Mouse (Mus musculus): ENCODE results near the gene Ndufs2. TPM values are rescaled to one million over a fixed set of nuclear protein-coding genes. Genes with fewer than 3 reads are reported as not detected.

Gene Ndufs2
- total and polyA plus RNA-seq, 2 experiments from 2014 or later, result 221 to 230 TPM

GRCm38 (mm10) chr1:171280250-171280915 is 29.2 kb upstream of the Ndufs2 start:
- DNase-seq (ENCODE audit: low spot score), result no peak
- Histone ChIP-seq H3K9ac (replicated peaks; ENCODE audit: low read length, poor library complexity, severe bottlenecking) (peak overlapping the region; percentile 63), H3K4me2 (ENCODE audit: low read depth, low read length, poor library complexity, severe bottlenecking) (peak overlapping the region; percentile 88), H3K27ac (ENCODE audit: low read depth, low read length) (no peak overlapping the region), H3K36me3 (ENCODE audit: insufficient read depth, low read length) (peaks cover 51% of the 10 kb centered on the region), H3K27me3 (ENCODE audit: insufficient read depth, low read length) (no peaks in the 10 kb centered on the region), H3K9me3 (ENCODE audit: low read length) (no peaks in the 10 kb centered on the region), H3K4me3 (ENCODE audit: low read depth, low read length) (peak overlapping the region; percentile 60), H3K4me1 (ENCODE audit: insufficient read depth, low read length) (peaks cover 3% of the 10 kb centered on the region)
- no peak for TF ChIP-seq CTCF (IDR thresholded peaks at IDR 0.05)
- WGBS, result 1% methylated on average over 25 of the region's 25 CpGs
- ATAC-seq (ENCODE audit: low FRiP score), result peak; percentile 29; the same call in 1 of the 2 replicates

DNA sequence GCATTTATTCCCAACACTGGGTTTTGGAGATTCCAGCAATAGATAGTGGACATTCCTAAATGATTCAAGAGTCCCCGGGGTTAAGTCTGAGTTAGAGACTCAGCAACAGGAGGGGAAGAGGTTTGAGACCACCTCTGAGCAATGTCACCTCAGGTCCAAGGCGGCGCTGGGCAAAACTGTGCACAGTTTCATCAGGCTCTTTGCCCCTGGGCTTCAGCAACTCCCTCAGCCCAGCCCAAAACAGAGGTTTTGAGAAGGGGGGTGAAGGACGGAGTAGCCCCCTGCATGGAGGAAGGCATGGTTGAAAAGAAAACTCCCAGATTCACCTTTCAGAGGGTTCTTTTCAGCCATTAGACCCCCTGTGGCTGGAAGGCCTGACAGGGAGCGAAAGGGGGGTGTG is 28.5 kb upstream of the Ndufs2 start:
- Histone ChIP-seq H3K9ac (replicated peaks; ENCODE audit: low read length, poor library complexity, severe bottlenecking) (peak overlapping the region; percentile 63), H3K4me1 (ENCODE audit: insufficient read depth, low read length) (peaks cover 3% of the 10 kb centered on the region; the same call in 1 of the 2 replicates), H3K27me3 (ENCODE audit: insufficient read depth, low read length) (no peaks in the 10 kb centered on the region), H3K9me3 (ENCODE audit: low read length) (no peaks in the 10 kb centered on the region), H3K4me2 (ENCODE audit: low read depth, low read length, poor library complexity, severe bottlenecking) (peak overlapping the region; percentile 88), H3K27ac (ENCODE audit: low read depth, low read length) (no peak overlapping the region), H3K36me3 (ENCODE audit: insufficient read depth, low read length) (peaks cover 50% of the 10 kb centered on the region), H3K4me3 (ENCODE audit: low read depth, low read length) (peak overlapping the region; percentile 60; the same call in 1 of the 2 replicates)
- DNase-seq (ENCODE audit: low spot score) (no peak), ATAC-seq (ENCODE audit: low FRiP score) (no peak)
- TF ChIP-seq CTCF (IDR thresholded peaks at IDR 0.05), result no peak
- WGBS, result 66% methylated on average over 5 of the region's 5 CpGs

GRCm38 (mm10) chr1:171279012-171279705 is 28.0 kb upstream of the Ndufs2 start:
- Histone ChIP-seq H3K27ac (ENCODE audit: low read depth, low read length) (no peak overlapping the region), H3K4me1 (ENCODE audit: insufficient read depth, low read length) (peaks cover 3% of the 10 kb centered on the region; the same call in 1 of the 2 replicates), H3K9ac (replicated peaks; ENCODE audit: low read length, poor library complexity, severe bottlenecking) (no peak overlapping the region), H3K36me3 (ENCODE audit: insufficient read depth, low read length) (peaks cover 51% of the 10 kb centered on the region), H3K27me3 (ENCODE audit: insufficient read depth, low read length) (no peaks in the 10 kb centered on the region), H3K9me3 (ENCODE audit: low read length) (no peaks in the 10 kb centered on the region), H3K4me3 (ENCODE audit: low read depth, low read length) (no peak overlapping the region), H3K4me2 (ENCODE audit: low read depth, low read length, poor library complexity, severe bottlenecking) (no peak overlapping the region)
- no peak for ATAC-seq (ENCODE audit: low FRiP score)
- WGBS, result 88% methylated on average over 14 of the region's 14 CpGs
- no peak for DNase-seq (ENCODE audit: low spot score)
- no peak for TF ChIP-seq CTCF (IDR thresholded peaks at IDR 0.05)

GRCm38 (mm10) chr1:171278436-171278835 is 27.2 kb upstream of the Ndufs2 start:
- no peak overlapping the region for H3K9ac ChIP-seq (replicated peaks; ENCODE audit: low read length, poor library complexity, severe bottlenecking)
- TF ChIP-seq CTCF (IDR thresholded peaks at IDR 0.05), result no peak
- H3K4me2 ChIP-seq (ENCODE audit: low read depth, low read length, poor library complexity, severe bottlenecking), result no peak overlapping the region
- no peak for DNase-seq (ENCODE audit: low spot score)
- no peaks in the 10 kb centered on the region for H3K9me3 ChIP-seq (ENCODE audit: low read length)
- H3K4me1 ChIP-seq (ENCODE audit: insufficient read depth, low read length), result peaks cover 3% of the 10 kb centered on the region; the same call in 1 of the 2 replicates
- H3K27me3 ChIP-seq (ENCODE audit: insufficient read depth, low read length), result no peaks in the 10 kb centered on the region
- no peak overlapping the region for H3K4me3 ChIP-seq (ENCODE audit: low read depth, low read length)
- H3K36me3 ChIP-seq (ENCODE audit: insufficient read depth, low read length), result peaks cover 53% of the 10 kb centered on the region
- H3K27ac ChIP-seq (ENCODE audit: low read depth, low read length), result no peak overlapping the region
- 94% methylated on average over 8 of the region's 8 CpGs for WGBS
- ATAC-seq (ENCODE audit: low FRiP score), result no peak

- H3K4me3 ChIP-seq (ENCODE audit: low read depth, low read length), result no peak overlapping the region
- peaks cover 53% of the 10 kb centered on the region for H3K36me3 ChIP-seq (ENCODE audit: insufficient read depth, low read length)
- DNase-seq (ENCODE audit: low spot score), result no peak
- WGBS, result 83% methylated on average over 10 of the region's 10 CpGs
- H3K27ac ChIP-seq (ENCODE audit: low read depth, low read length), result no peak overlapping the region
- peaks cover 3% of the 10 kb centered on the region; the same call in 1 of the 2 replicates for H3K4me1 ChIP-seq (ENCODE audit: insufficient read depth, low read length)
- no peaks in the 10 kb centered on the region for H3K27me3 ChIP-seq (ENCODE audit: insufficient read depth, low read length)
- no peak for TF ChIP-seq CTCF (IDR thresholded peaks at IDR 0.05)
- no peaks in the 10 kb centered on the region for H3K9me3 ChIP-seq (ENCODE audit: low read length)
- no peak overlapping the region for H3K4me2 ChIP-seq (ENCODE audit: low read depth, low read length, poor library complexity, severe bottlenecking)
- H3K9ac ChIP-seq (replicated peaks; ENCODE audit: low read length, poor library complexity, severe bottlenecking), result no peak overlapping the region
- ATAC-seq (ENCODE audit: low FRiP score), result no peak
Measured at GRCm38 (mm10) chr1:171277736-171278135, 26.5 kb upstream of the Ndufs2 start.

Measured in midbrain, postnatal 0 days (tissue).